Mouse (Mus musculus): ENCODE data around the gene Btd.

GRCm38 (mm10) chr14:31641506-31642155, 803 bp downstream of the Btd start:
- TF ChIP-seq POLR2A (IDR thresholded peaks at IDR 0.05; ENCODE audit: extremely low read depth, insufficient read depth, low read length) (no peak), CTCF (IDR thresholded peaks at IDR 0.05; ENCODE audit: low read depth, low read length) (no peak)
